7 mouse cellular contexts compared by ENCODE assay signal in genomic region chr2:27496391-27497028, GRCm38 (mm10). TPM values are rescaled to one million over a fixed set of nuclear protein-coding genes. Genes with fewer than 3 reads are reported as not detected.
DNase-seq lines count a peak whose midpoint lies in the region; ATAC-seq and TF ChIP-seq lines count a peak whose summit lies in the region.

No protein-coding gene starts in this region.

- TF ChIP-seq CTCF in lung, postnatal 0 days (IDR thresholded peaks at IDR 0.05) = peak; percentile 22; the same call in 1 of the 2 replicates
- no peak for TF ChIP-seq CTCF in forebrain, postnatal 0 days (IDR thresholded peaks at IDR 0.05; ENCODE audit: low read depth)

- TF ChIP-seq EP300 in lung, postnatal 0 days (IDR thresholded peaks at IDR 0.05) = no peak

- H3K4me2 ChIP-seq in lung, postnatal 0 days (replicated peaks; ENCODE audit: low read depth, low read length) = peak overlapping the region; percentile 48
- H3K4me2 ChIP-seq in forebrain, postnatal 0 days (ENCODE audit: low read depth) = peak overlapping the region; percentile 51

- no peaks in the 10 kb centered on the region for H3K9me3 ChIP-seq in lung, postnatal 0 days (ENCODE audit: low read length)
- H3K9me3 ChIP-seq in forebrain, postnatal 0 days (ENCODE audit: low read length) = no peaks in the 10 kb centered on the region

- H3K27ac ChIP-seq in lung, postnatal 0 days (ENCODE audit: low read length) = peak overlapping the region; percentile 71
- no peak overlapping the region for H3K27ac ChIP-seq in forebrain, postnatal 0 days (ENCODE audit: low read depth, low read length)
- H3K27ac ChIP-seq in macrophage = peak overlapping the region; percentile 36; the same call in 1 of the 2 replicates

- 50% methylated on average over 23 of the region's 23 CpGs for WGBS in lung, postnatal 0 days
- 21% methylated on average over 23 of the region's 23 CpGs for WGBS in forebrain, postnatal 0 days
- WGBS in macrophage (ENCODE audit: missing documents) = 85% methylated on average over 23 of the region's 23 CpGs

- no peaks in the 10 kb centered on the region for H3K4me1 ChIP-seq in lung, postnatal 0 days (ENCODE audit: insufficient read depth, low read depth, low read length)
- H3K4me1 ChIP-seq in forebrain, postnatal 0 days (ENCODE audit: insufficient read depth) = peaks cover 8% of the 10 kb centered on the region

- no peaks in the 10 kb centered on the region for H3K79me2 ChIP-seq in macrophage (ENCODE audit: inconsistent target)

- peak; percentile 56 for DNase-seq in lung, postnatal 0 days (ENCODE audit: low spot score)
- DNase-seq in lung, postnatal 4 days = no peak
- DNase-seq in forebrain, postnatal 0 days = peak; percentile 26
- DNase-seq in left cerebral cortex, adult 18-20 months (ENCODE audit: low spot score in 2 of 2) = no peak
- no peak for DNase-seq in cerebellum, adult 8-10 months
- DNase-seq in layer of hippocampus, postnatal 25 days (ENCODE audit: extremely low spot score in 1 of 2, low spot score in 1 of 2) = no peak

- H3K36me3 ChIP-seq in lung, postnatal 0 days (ENCODE audit: insufficient read depth, low read length) = no peaks in the 10 kb centered on the region
- H3K36me3 ChIP-seq in forebrain, postnatal 0 days (ENCODE audit: insufficient read depth) = no peaks in the 10 kb centered on the region
- no peaks in the 10 kb centered on the region for H3K36me3 ChIP-seq in macrophage (ENCODE audit: inconsistent target)

- H3K27me3 ChIP-seq in lung, postnatal 0 days (replicated peaks; ENCODE audit: insufficient read depth, low read length) = no peaks in the 10 kb centered on the region
- no peaks in the 10 kb centered on the region for H3K27me3 ChIP-seq in forebrain, postnatal 0 days (ENCODE audit: insufficient read depth, low read length)

- peak overlapping the region; percentile 41; the same call in 1 of the 2 replicates for H3K9ac ChIP-seq in lung, postnatal 0 days (replicated peaks; ENCODE audit: low read depth)
- no peak overlapping the region for H3K9ac ChIP-seq in forebrain, postnatal 0 days

- ATAC-seq in lung, postnatal 0 days = peak; percentile 64
- ATAC-seq in forebrain, postnatal 0 days = no peak

- H3K4me3 ChIP-seq in lung, postnatal 0 days (ENCODE audit: low read depth, low read length) = peak overlapping the region; percentile 35
- H3K4me3 ChIP-seq in forebrain, postnatal 0 days (ENCODE audit: low read depth, low read length) = peak overlapping the region; percentile 29
- H3K4me3 ChIP-seq in macrophage (ENCODE audit: inconsistent target) = peak overlapping the region; percentile 12; the same call in 1 of the 2 replicates

RNA-seq across cellular contexts. Expression of gene Brd3, which starts 11.0 kb away (rescaled TPM):
- 44.9 and 47.5 TPM in 2 replicates for polyA plus RNA-seq in lung, postnatal 0 days (2015; fragmentation: Nextera tagmentation; extraction: Ambion mirVana)
- 40.4 and 58.5 TPM in 2 replicates for total RNA-seq in forebrain, postnatal 0 days (2014; rRNA removed)
- polyA plus RNA-seq in forebrain, postnatal 0 days (2015; fragmentation: Nextera tagmentation; extraction: Ambion mirVana) = 119 and 135 TPM in 2 replicates
- 10 to 100 TPM in 24 of 26 experiments, 1 to 10 TPM in 2; 8.6 to 56.8 (median 32.7) TPM for total RNA-seq in macrophage (2018; cell fraction: chromatin; rRNA removed)
- total RNA-seq in macrophage (2018; cell fraction: cytosol; rRNA removed) = 10 to 100 TPM in 24 of 26 experiments, 1 to 10 TPM in 2; 9.5 to 20.9 (median 14.7) TPM
- total RNA-seq in macrophage (2018; cell fraction: nucleus; rRNA removed) = 10 to 100 TPM in 24 of 26 experiments, 1 to 10 TPM in 2; 9.7 to 48.4 (median 15.8) TPM
- polyA plus RNA-seq in macrophage (2018) = 15.0 to 33.6 TPM (median 15.3 TPM) in 3 replicates
- total RNA-seq in left cerebral cortex, adult 18-20 months (2021) = 10 to 100 TPM; 53.2 to 53.5 TPM
- total RNA-seq in layer of hippocampus, postnatal 25 days (2021) = 10 to 100 TPM; 51.0 to 53.7 TPM

RNA-seq across cellular contexts. Expression of gene Wdr5, which starts 18.4 kb away (rescaled TPM):
- polyA plus RNA-seq in lung, postnatal 0 days (2015; fragmentation: Nextera tagmentation; extraction: Ambion mirVana) = 20.5 and 24.0 TPM in 2 replicates
- 49.4 and 53.6 TPM in 2 replicates for total RNA-seq in forebrain, postnatal 0 days (2014; rRNA removed)
- 28.9 and 35.0 TPM in 2 replicates for polyA plus RNA-seq in forebrain, postnatal 0 days (2015; fragmentation: Nextera tagmentation; extraction: Ambion mirVana)
- total RNA-seq in macrophage (2018; cell fraction: chromatin; rRNA removed) = 100 to 1,000 TPM in 1 of 26 experiments, 10 to 100 TPM in 25; 22.4 to 107 (median 44.5) TPM
- 10 to 100 TPM; 18.3 to 34.1 (median 24.5) TPM for total RNA-seq in macrophage (2018; cell fraction: cytosol; rRNA removed)
- total RNA-seq in macrophage (2018; cell fraction: nucleus; rRNA removed) = 10 to 100 TPM; 18.5 to 73.6 (median 27.9) TPM
- polyA plus RNA-seq in macrophage (2018) = 23.8 to 53.3 TPM (median 24.9 TPM) in 3 replicates
- 10 to 100 TPM; 24.4 to 25.2 TPM for total RNA-seq in left cerebral cortex, adult 18-20 months (2021)
- total RNA-seq in layer of hippocampus, postnatal 25 days (2021) = 10 to 100 TPM; 27.6 to 32.6 TPM

RNA-seq across cellular contexts. Expression of gene Brd3os, which starts 54.4 kb away (rescaled TPM):
- polyA plus RNA-seq in lung, postnatal 0 days (2015; fragmentation: Nextera tagmentation; extraction: Ambion mirVana) = 3.4 and 3.8 TPM in 2 replicates
- 30.9 and 33.9 TPM in 2 replicates for total RNA-seq in forebrain, postnatal 0 days (2014; rRNA removed)
- polyA plus RNA-seq in forebrain, postnatal 0 days (2015; fragmentation: Nextera tagmentation; extraction: Ambion mirVana) = 43.7 and 44.1 TPM in 2 replicates
- total RNA-seq in macrophage (2018; cell fraction: chromatin; rRNA removed) = 1 to 10 TPM in 4 of 26 experiments, under 1 TPM in 6, not detected in 16; 0.37 to 2.0 (median 0.86) TPM
- total RNA-seq in macrophage (2018; cell fraction: cytosol; rRNA removed) = 1 to 10 TPM in 10 of 26 experiments, under 1 TPM in 16; 0.29 to 1.6 (median 0.92) TPM
- 1 to 10 TPM in 5 of 26 experiments, under 1 TPM in 14, not detected in 7; 0.29 to 2.3 (median 0.63) TPM for total RNA-seq in macrophage (2018; cell fraction: nucleus; rRNA removed)
- 0.59 to 1.1 TPM (median 0.90 TPM) in 3 replicates for polyA plus RNA-seq in macrophage (2018)
- 10 to 100 TPM; 27.8 to 28.3 TPM for total RNA-seq in left cerebral cortex, adult 18-20 months (2021)
- 10 to 100 TPM; 24.5 to 25.4 TPM for total RNA-seq in layer of hippocampus, postnatal 25 days (2021)

Comparison
In these comparisons a context has a peak if more than half of its experiments do, and no peak if none do; other contexts are left out.
1. DNase-seq: peak in lung, postnatal 0 days (single experiment) and forebrain, postnatal 0 days (single experiment); none in lung, postnatal 4 days (0 of 2), left cerebral cortex, adult 18-20 months (0 of 2), cerebellum, adult 8-10 months (single experiment) and layer of hippocampus, postnatal 25 days (0 of 2).
2. Peak in every context shown above with its lines, with median percentiles within 50 percentile points of each other: H3K4me3 ChIP-seq.